Mouse (Mus musculus) hindbrain, postnatal 0 days (tissue): ENCODE results near the gene Tacc2. TPM values are rescaled to one million over a fixed set of nuclear protein-coding genes. Genes with fewer than 3 reads are reported as not detected.

ENCODE experiments used
- ATAC-seq: fragments of 200-750 bp; cut with Nextera tagmentation; 2 replicates; pipeline ENCODE4 v1.8.0; 2017; ENCODE audit warnings: mild to moderate bottlenecking, moderate TSS enrichment, moderate library complexity
- DNase-seq: peaks from one replicate; pipeline ENCODE4 v3.0.0-alpha.2; 2015; ENCODE audit warnings: low spot score
- H3K27ac ChIP-seq: fragments of 300-500 bp; sonication (generic); 2 replicates; pipeline ENCODE4 v1.5.1; 2014; ENCODE audit warnings: mild to moderate bottlenecking
- H3K27me3 ChIP-seq: fragments of 300-500 bp; sonication (generic); 2 replicates; pipeline ENCODE4 v1.6.1; 2014; ENCODE audit warnings: low read length, mixed read lengths; ENCODE audit not compliant: insufficient read depth
- H3K36me3 ChIP-seq: fragments of 300-500 bp; sonication (generic); 2 replicates; pipeline ENCODE4 v1.6.1; 2014; ENCODE audit warnings: low read length, mixed read lengths; ENCODE audit not compliant: insufficient read depth
- H3K4me1 ChIP-seq: fragments of 300-500 bp; sonication (generic); 2 replicates; pipeline ENCODE4 v1.6.1; 2014; ENCODE audit warnings: antibody characterized with exemption, low read length, mixed read lengths; ENCODE audit not compliant: insufficient read depth
- H3K4me2 ChIP-seq: fragments of 300-500 bp; sonication (generic); 2 replicates; pipeline ENCODE4 v1.6.1; 2014; ENCODE audit warnings: low read depth, mild to moderate bottlenecking, low read length, moderate library complexity, mixed read lengths
- H3K4me3 ChIP-seq: fragments of 300-500 bp; sonication (generic); 2 replicates; pipeline ENCODE4 v1.5.1; 2014; ENCODE audit warnings: low read length
- H3K9ac ChIP-seq: fragments of 300-500 bp; sonication (generic); replicated peaks from 2 replicates; pipeline ENCODE4 v1.6.1; 2014; ENCODE audit warnings: mild to moderate bottlenecking, low read length, moderate library complexity, mixed read lengths
- H3K9me3 ChIP-seq: fragments of 300-500 bp; sonication (generic); 2 replicates; pipeline ENCODE4 v1.6.1; 2016; ENCODE audit warnings: low read length, mixed read lengths
- CTCF ChIP-seq: IDR thresholded peaks from 2 replicates; pipeline ENCODE4 v1.5.1; 2016; ENCODE audit warnings: antibody characterized with exemption, control low read depth, low read depth
- WGBS: fragments of 180-500 bp; shearing (Covaris S2); extraction: QIAGEN DNeasy Blood & Tissue Kit; methylation state at CpG from one replicate; pipeline ENCODE4 v1.1.7; 2014; 5-methylcytosine and 5-hydroxymethylcytosine counted together
- polyA plus RNA-seq: library from polyadenylated mRNA; unstranded; fragments of >200 nt; fragmentation: Nextera tagmentation; extraction: Ambion mirVana; gene quantifications from 2 replicates; pipeline ENCODE4 v1.2.1, GENCODE M21; 2015
- total RNA-seq: library from RNA; depleted of rRNA; stranded (reverse); fragments of >200 nt; gene quantifications from 2 replicates; pipeline ENCODE4 v1.2.3, GENCODE M21; 2014

Gene Tacc2
- total and polyA plus RNA-seq, 2 experiments from 2014 or later, result 38.4 to 51.8 TPM

DNA sequence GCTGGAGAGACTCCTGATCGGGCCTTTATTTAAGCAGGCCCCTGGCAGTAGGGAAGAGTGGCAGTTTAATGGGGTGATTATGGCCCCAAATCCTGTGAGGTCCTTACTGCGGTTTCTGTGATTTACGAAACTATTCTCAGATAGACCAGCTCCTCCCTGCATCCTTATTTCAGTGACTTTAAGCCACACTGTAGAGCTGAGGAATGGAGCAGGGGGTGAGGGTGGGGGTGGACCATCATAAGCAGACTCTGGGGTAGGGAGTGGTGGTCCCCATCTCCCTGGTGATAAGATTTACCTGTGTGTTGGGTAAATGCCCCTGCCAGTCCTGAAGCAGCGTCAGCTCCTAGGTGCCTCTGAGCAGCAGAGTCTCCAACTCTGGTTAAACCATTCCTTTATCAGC, 29.7 kb downstream of the Tacc2 start:
- Histone ChIP-seq H3K27me3 (no peaks in the 10 kb centered on the region), H3K4me2 (no peak overlapping the region), H3K9ac (no peak overlapping the region), H3K4me3 (no peak overlapping the region), H3K36me3 (no peaks in the 10 kb centered on the region), H3K9me3 (no peaks in the 10 kb centered on the region), H3K4me1 (no peaks in the 10 kb centered on the region), H3K27ac (no peak overlapping the region)
- ATAC-seq (no peak), DNase-seq (no peak)
- no peak for TF ChIP-seq CTCF
- WGBS, result 88% methylated on average over 4 of the region's 4 CpGs

DNA sequence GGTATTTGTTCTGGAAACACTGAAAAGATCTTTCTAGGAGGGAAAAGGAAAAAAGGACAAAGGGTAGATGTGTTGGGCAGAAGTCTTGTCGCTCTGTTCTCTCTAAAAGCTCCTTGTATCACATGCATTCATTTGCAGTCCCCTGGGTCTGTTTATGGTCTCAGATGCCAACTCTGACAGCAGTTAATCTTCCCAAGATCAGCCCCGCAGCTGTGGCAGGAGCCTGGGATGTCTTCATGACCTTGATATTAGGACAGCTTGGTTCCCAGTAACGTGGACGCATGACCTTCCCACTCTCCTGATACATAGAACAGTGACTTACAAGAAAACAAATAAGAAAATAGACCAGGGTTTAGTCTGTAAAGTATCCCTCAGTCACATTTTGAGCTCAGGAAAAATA, 36.7 kb downstream of the Tacc2 start:
- DNase-seq (peak; percentile 18), ATAC-seq (no peak)
- Histone ChIP-seq H3K27ac (no peak overlapping the region), H3K9me3 (no peaks in the 10 kb centered on the region), H3K4me1 (no peaks in the 10 kb centered on the region), H3K9ac (no peak overlapping the region), H3K4me3 (no peak overlapping the region), H3K36me3 (no peaks in the 10 kb centered on the region), H3K27me3 (no peaks in the 10 kb centered on the region), H3K4me2 (no peak overlapping the region)
- TF ChIP-seq CTCF, result no peak
- 45% methylated on average over 4 of the region's 4 CpGs for WGBS

DNA sequence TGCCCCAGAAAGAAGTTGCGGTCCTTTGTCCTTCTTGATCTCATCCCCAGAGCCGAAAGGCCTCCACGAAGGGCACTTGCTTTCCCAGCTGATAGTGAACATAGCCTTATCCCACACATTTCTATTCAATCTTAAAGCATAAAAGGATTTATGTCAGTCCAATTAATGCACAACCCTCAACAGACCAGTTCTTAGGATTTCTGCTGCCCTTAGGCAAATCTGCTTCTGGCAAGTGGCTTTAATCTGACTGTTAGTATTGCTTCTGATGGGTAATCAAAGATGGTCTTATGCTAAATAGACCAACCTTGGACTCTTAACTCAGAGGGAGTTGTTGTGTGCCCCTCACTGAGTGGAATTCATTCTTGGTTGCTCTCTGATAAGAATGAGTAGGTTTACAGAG, 40.4 kb downstream of the Tacc2 start:
- Histone ChIP-seq H3K27me3 (no peaks in the 10 kb centered on the region), H3K4me3 (no peak overlapping the region), H3K9me3 (no peaks in the 10 kb centered on the region), H3K36me3 (no peaks in the 10 kb centered on the region), H3K9ac (no peak overlapping the region), H3K4me1 (no peaks in the 10 kb centered on the region), H3K27ac (no peak overlapping the region), H3K4me2 (no peak overlapping the region)
- TF ChIP-seq CTCF, result no peak
- ATAC-seq (no peak), DNase-seq (no peak)
- WGBS, result 91% methylated on average over 3 of the region's 3 CpGs

DNA sequence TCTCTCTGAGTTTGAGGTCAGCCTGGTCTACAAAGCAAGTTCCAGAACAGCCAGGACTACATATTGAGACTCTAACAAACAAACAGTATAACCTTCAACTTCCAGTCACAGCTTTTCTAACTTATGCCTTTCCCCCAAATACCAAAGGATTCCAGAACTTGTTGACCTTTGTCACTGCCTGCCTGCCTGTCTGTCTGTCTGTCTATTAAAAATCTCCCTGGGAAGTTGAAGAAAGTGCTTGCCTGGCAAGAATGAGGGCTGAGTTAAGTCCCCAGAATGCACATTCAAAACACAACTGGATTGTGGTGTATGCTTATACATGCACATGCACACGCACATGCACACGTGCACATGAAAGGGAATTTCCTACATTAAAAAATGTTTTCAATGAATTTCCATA, 43.8 kb downstream of the Tacc2 start:
- H3K27ac ChIP-seq, result no peak overlapping the region
- H3K9ac ChIP-seq, result no peak overlapping the region
- H3K36me3 ChIP-seq, result no peaks in the 10 kb centered on the region
- no peaks in the 10 kb centered on the region for H3K4me1 ChIP-seq
- WGBS, result 93% methylated on average over 2 of the region's 2 CpGs
- H3K9me3 ChIP-seq, result no peaks in the 10 kb centered on the region
- H3K4me2 ChIP-seq, result no peak overlapping the region
- no peaks in the 10 kb centered on the region for H3K27me3 ChIP-seq
- no peak overlapping the region for H3K4me3 ChIP-seq
- no peak for DNase-seq
- no peak for TF ChIP-seq CTCF
- ATAC-seq, result no peak

DNA sequence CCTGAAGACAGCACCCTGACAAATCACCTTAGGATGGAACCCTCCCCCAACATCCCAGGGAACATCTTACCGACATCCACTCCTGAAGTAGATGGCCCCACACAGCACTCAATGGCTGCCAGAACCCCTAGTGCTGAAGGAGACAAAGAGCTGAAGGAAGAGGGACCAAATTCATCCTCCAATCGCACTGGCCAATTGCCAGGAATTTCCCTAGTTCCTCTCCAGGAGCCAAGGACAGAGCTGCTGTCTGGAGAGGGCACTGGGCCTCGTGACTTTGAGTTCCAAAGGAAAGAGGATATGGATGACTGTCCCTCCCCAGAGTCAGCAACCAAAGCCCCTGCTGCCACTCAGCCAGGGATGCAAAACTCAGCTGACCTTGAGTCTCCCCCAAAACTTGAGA, 44.7 kb downstream of the Tacc2 start:
- no peak overlapping the region for H3K4me3 ChIP-seq

DNA sequence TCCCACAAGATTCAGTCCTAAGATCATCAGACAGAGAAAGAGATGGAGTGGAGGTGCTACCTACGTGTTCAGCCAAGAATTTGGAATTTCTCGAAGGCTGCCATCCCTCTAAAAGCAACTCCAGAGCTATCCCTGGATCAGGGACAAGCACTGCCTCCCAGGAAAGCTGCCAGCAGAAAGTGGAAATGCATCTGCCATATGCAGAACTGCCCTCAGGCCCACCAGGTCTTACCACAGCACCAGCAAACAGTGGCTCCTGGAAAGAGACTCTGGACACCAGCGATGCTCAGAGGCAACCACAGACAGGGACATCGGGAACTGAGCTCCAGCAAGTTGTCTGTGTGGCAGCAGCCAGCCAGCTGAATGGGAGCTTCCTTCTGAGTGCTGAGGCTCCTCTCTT, 45.1 kb downstream of the Tacc2 start:
- no peak for DNase-seq
- H3K4me2 ChIP-seq, result no peak overlapping the region
- no peak for ATAC-seq
- H3K4me1 ChIP-seq, result no peaks in the 10 kb centered on the region
- no peaks in the 10 kb centered on the region for H3K9me3 ChIP-seq
- no peak overlapping the region for H3K9ac ChIP-seq
- TF ChIP-seq CTCF, result no peak
- no peak overlapping the region for H3K27ac ChIP-seq
- H3K27me3 ChIP-seq, result no peaks in the 10 kb centered on the region
- no peaks in the 10 kb centered on the region for H3K36me3 ChIP-seq
- WGBS, result 67% methylated on average over 4 of the region's 4 CpGs
- H3K4me3 ChIP-seq, result no peak overlapping the region

More for the DNA sequence above, 44.7 kb downstream of the Tacc2 start:
- ATAC-seq (no peak), DNase-seq (no peak)
- Histone ChIP-seq H3K4me2 (no peak overlapping the region), H3K9ac (no peak overlapping the region), H3K36me3 (no peaks in the 10 kb centered on the region), H3K9me3 (no peaks in the 10 kb centered on the region), H3K27me3 (no peaks in the 10 kb centered on the region), H3K27ac (no peak overlapping the region), H3K4me1 (no peaks in the 10 kb centered on the region)
- TF ChIP-seq CTCF, result no peak
- WGBS, result 38% methylated on average over 3 of the region's 3 CpGs

DNA sequence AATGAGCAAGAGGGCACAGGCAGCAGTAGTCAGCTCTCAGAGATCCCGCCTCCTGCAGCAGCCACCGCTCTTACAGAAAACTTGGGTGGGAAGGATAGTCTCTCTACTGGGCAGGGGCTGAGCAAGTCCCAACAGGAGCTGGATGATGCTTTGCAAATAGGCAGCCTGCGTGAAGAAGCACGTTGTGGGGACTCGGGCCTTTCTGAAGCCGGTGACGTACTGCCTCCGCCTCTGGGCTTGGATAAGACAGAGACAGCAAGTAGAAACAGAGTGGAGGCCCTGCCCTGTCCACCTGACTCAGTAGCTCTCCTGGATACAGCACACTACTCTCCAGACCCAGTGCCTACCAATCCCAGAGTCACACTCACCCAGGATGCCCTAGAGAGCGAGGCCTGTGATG, 47.1 kb downstream of the Tacc2 start:
- ATAC-seq (no peak), DNase-seq (no peak)
- no peak overlapping the region for H3K27ac ChIP-seq
- no peaks in the 10 kb centered on the region for H3K27me3 ChIP-seq
- H3K4me1 ChIP-seq, result no peaks in the 10 kb centered on the region
- H3K4me2 ChIP-seq, result no peak overlapping the region
- 91% methylated on average over 9 of the region's 9 CpGs for WGBS
- no peaks in the 10 kb centered on the region for H3K36me3 ChIP-seq
- no peak overlapping the region for H3K4me3 ChIP-seq
- H3K9ac ChIP-seq, result no peak overlapping the region
- no peak for TF ChIP-seq CTCF
- no peaks in the 10 kb centered on the region for H3K9me3 ChIP-seq
